Mouse (Mus musculus) limb, embryonic 13.5 days (tissue): ENCODE measurements around the gene Got2. TPM values are rescaled to one million over a fixed set of nuclear protein-coding genes. Genes with fewer than 3 reads are reported as not detected.
A peak's percentile ranks its signal among the peaks of the same experiment; 100 is the strongest.

Experiments used
- ATAC-seq: fragments of 200-750 bp; cut with Nextera tagmentation; 2 replicates; pipeline ENCODE4 v1.8.0; 2017; ENCODE audit warnings: low read depth, moderate number of reproducible peaks, moderate TSS enrichment; ENCODE audit not compliant: low FRiP score
- H3K27ac ChIP-seq: fragments of 300-500 bp; sonication (generic); 2 replicates; pipeline ENCODE4 v1.5.1; 2015; ENCODE audit warnings: inconsistent platforms, mild to moderate bottlenecking, moderate library complexity
- H3K27me3 ChIP-seq: fragments of 300-500 bp; sonication (generic); 2 replicates; pipeline ENCODE4 v1.6.1; 2015; ENCODE audit warnings: mild to moderate bottlenecking, inconsistent platforms
- H3K36me3 ChIP-seq: fragments of 300-500 bp; sonication (generic); 2 replicates; pipeline ENCODE4 v1.6.1; 2015; ENCODE audit warnings: inconsistent platforms, mild to moderate bottlenecking, moderate library complexity
- H3K4me1 ChIP-seq: fragments of 300-500 bp; sonication (generic); 2 replicates; pipeline ENCODE4 v1.6.1; 2015; ENCODE audit warnings: inconsistent platforms
- H3K4me2 ChIP-seq: fragments of 300-500 bp; sonication (generic); replicated peaks from 2 replicates; pipeline ENCODE4 v1.6.1; 2015; ENCODE audit warnings: inconsistent platforms, mild to moderate bottlenecking, moderate library complexity
- H3K4me3 ChIP-seq: fragments of 300-500 bp; sonication (generic); 2 replicates; pipeline ENCODE4 v1.5.1; 2015; ENCODE audit warnings: moderate library complexity, mild to moderate bottlenecking, inconsistent platforms
- H3K9ac ChIP-seq: fragments of 300-500 bp; sonication (generic); 2 replicates; pipeline ENCODE4 v1.6.1; 2015; ENCODE audit warnings: mild to moderate bottlenecking, inconsistent platforms
- H3K9me3 ChIP-seq: fragments of 300-500 bp; sonication (generic); 2 replicates; pipeline ENCODE4 v1.6.1; 2016; ENCODE audit warnings: inconsistent platforms
- WGBS: fragments of 180-500 bp; shearing (Covaris S2); methylation state at CpG from one replicate; pipeline ENCODE4 v1.1.7; 2015; 5-methylcytosine and 5-hydroxymethylcytosine counted together
- polyA plus RNA-seq: library from polyadenylated mRNA; unstranded; fragments of >200 nt; fragmentation: Nextera tagmentation; extraction: Ambion mirVana; gene quantifications from 2 replicates; pipeline ENCODE4 v1.2.1, GENCODE M21; 2015

Got2 gene
- polyA plus RNA-seq, result 163 and 169 TPM in 2 replicates

DNA sequence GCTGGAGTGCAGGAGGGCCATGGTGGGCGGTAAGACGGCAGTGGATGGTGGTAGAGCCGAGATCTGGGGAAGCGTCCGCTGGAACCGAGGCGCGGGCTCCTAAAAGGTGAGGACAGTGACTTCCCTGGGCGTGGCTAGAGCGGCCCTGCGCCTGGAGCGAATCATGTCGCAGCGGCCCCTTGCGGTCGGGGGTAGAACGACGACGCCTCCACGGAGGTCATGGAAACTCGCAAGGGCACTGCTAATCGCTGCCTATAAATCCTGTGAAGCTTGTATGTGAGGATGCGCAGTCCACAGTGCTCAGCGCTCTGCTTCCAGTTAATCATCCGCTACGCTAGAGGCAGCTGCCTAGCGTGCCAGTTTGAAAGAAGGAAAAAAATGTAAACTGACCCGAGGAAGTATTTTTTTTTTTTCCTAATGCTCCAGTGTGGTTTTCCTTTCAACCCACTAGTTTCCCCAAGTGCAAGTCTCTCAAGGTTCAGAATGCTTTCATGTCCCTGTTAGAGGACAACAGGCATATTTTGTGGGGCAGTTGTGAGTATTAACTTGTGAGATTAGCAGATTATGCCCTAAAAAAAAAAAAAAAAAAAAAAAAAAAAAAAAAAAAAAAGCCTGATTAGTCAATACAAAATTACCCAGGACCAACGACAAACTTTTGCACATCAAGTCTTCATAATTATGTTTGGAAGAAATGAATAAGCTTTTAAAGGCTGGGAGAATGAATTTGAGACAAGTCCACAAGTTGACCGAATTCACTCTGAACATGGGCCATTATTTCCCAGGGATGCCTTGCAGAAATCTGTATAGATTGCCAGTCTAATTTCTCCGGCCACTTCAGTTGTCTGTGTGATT, at the start of gene Got2:
Gene Got2 (minus strand): TSS at position 263 of the 852 bp plus-strand sequence.
- Histone ChIP-seq H3K4me1 (peaks cover 16% of the 10 kb centered on the region), H3K27ac (peak within 1 kb of the TSS; percentile 75), H3K9ac (peak within 1 kb of the TSS; percentile 76), H3K27me3 (no peaks in the 10 kb centered on the region), H3K9me3 (no peaks in the 10 kb centered on the region), H3K36me3 (no peaks in the 10 kb centered on the region), H3K4me2 (peak within 1 kb of the TSS; percentile 83), H3K4me3 (peak within 1 kb of the TSS; percentile 65)
- ATAC-seq, result peak; percentile 78
- WGBS, result 8% methylated on average over 31 of the region's 31 CpGs

DNA sequence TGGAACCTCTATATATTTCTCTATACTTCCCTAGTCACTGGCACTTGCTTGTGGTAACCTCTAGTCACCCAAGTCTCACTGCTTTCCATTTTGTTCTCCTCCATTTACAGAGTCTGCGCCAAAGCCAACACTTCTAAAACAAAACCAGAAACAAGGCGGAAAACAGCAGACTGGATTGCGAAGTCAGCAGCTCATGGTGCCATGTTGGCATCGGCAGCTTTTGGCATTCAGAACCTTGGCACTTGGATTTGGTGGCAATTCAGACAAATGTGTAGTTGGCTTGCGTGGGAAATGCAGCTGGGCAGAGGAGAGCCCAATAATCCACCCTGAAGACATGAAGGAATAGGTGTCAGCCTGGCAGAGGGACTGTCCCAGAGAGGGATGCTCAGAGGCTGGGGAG, 44.5 kb upstream of the Got2 start:
- Histone ChIP-seq H3K9me3 (no peaks in the 10 kb centered on the region), H3K27me3 (no peaks in the 10 kb centered on the region), H3K4me3 (no peak overlapping the region), H3K4me1 (no peaks in the 10 kb centered on the region), H3K9ac (no peak overlapping the region), H3K27ac (no peak overlapping the region), H3K4me2 (no peak overlapping the region), H3K36me3 (no peaks in the 10 kb centered on the region)
- 92% methylated on average over 5 of the region's 5 CpGs for WGBS
- ATAC-seq, result no peak

DNA sequence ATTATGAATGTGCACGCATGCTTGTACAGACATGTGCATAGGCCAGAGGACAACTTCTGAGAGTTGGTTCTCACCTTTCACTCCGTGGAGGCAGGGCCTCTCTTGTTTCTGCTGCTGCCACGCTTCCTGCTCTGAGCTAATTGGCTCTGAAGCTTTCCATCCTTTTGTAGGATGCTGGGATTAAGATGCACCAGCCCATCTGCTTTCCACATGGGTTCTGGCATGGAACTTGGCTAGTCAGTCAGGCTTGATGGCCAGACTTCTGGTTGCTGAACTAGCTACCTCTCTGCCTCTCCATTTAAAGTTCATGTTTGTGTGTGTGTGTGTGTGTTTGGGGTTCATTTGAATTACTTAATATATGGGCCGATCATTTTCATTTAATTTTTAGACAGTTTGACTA, 41.5 kb upstream of the Got2 start:
- Histone ChIP-seq H3K27ac (no peak overlapping the region), H3K4me3 (no peak overlapping the region), H3K36me3 (no peaks in the 10 kb centered on the region), H3K4me1 (no peaks in the 10 kb centered on the region), H3K27me3 (no peaks in the 10 kb centered on the region), H3K9ac (no peak overlapping the region), H3K4me2 (no peak overlapping the region), H3K9me3 (no peaks in the 10 kb centered on the region)
- 43% methylated on average over 4 of the region's 4 CpGs for WGBS
- no peak for ATAC-seq

DNA sequence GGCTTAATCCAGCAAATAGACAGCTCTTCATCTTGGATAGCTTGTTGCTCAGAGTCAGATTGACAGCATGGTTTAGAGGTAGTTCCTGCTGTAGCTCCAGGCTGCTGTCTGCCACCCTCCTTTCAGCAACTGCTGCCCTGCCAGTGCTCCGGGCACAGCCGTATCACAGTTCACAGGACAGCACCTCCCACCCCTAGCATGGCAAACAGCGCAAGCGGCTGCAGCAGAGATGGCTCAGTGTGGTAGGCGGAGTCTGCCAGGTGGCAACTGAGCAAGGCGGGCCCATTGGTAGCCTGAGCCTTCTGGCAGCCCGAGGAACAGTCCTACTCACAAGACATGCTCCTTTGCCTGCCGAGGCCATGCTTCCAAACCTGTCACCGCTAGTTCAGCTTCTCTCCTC, 27.8 kb upstream of the Got2 start:
- Histone ChIP-seq H3K9ac (peak overlapping the region; percentile 58), H3K4me2 (peak overlapping the region; percentile 66), H3K4me1 (peaks cover 6% of the 10 kb centered on the region; the same call in 1 of the 2 replicates), H3K27me3 (peaks cover 9% of the 10 kb centered on the region; the same call in 1 of the 2 replicates), H3K9me3 (no peaks in the 10 kb centered on the region), H3K36me3 (no peaks in the 10 kb centered on the region), H3K4me3 (peak overlapping the region; percentile 34), H3K27ac (no peak overlapping the region)
- 6% methylated on average over 9 of the region's 9 CpGs for WGBS
- ATAC-seq, result peak; percentile 57; the same call in 1 of the 2 replicates

GRCm38 (mm10) chr8:95914905-95915643, 26.7 kb upstream of the Got2 start:
- no peak overlapping the region for H3K9ac ChIP-seq
- no peak overlapping the region for H3K4me3 ChIP-seq
- H3K9me3 ChIP-seq, result no peaks in the 10 kb centered on the region
- H3K27ac ChIP-seq, result no peak overlapping the region
- peaks cover 6% of the 10 kb centered on the region; the same call in 1 of the 2 replicates for H3K4me1 ChIP-seq
- peaks cover 9% of the 10 kb centered on the region; the same call in 1 of the 2 replicates for H3K27me3 ChIP-seq
- WGBS, result 7% methylated on average over 7 of the region's 7 CpGs
- no peak overlapping the region for H3K4me2 ChIP-seq
- no peaks in the 10 kb centered on the region for H3K36me3 ChIP-seq
- peak; percentile 84 for ATAC-seq

DNA sequence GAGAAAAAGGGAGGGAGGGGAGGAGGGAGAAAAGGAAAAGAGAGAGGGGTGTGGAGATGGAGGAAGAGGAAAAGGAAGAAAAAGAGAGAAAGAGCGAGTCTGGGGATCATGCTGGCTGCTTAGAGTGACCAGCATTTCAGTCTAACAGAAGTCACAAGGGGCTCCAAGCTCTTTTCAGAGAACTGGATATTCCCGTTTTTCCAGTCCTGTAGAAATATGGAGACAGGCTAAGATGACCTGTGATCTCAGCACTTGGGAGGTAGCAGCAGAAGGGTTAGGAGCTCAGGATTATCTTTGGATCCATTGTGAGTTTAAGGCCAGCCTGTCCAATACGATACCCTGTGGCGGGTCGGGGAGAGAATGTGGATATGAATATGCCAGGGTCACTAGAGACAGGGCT, 22.9 kb upstream of the Got2 start:
- no peak for ATAC-seq
- H3K9me3 ChIP-seq, result no peaks in the 10 kb centered on the region
- H3K4me2 ChIP-seq, result no peak overlapping the region
- no peak overlapping the region for H3K4me3 ChIP-seq
- 80% methylated on average over 5 of the region's 5 CpGs for WGBS
- H3K4me1 ChIP-seq, result peaks cover 3% of the 10 kb centered on the region; the same call in 1 of the 2 replicates
- no peak overlapping the region for H3K27ac ChIP-seq
- no peak overlapping the region for H3K9ac ChIP-seq
- no peaks in the 10 kb centered on the region for H3K36me3 ChIP-seq
- peaks cover 6% of the 10 kb centered on the region; the same call in 1 of the 2 replicates for H3K27me3 ChIP-seq

DNA sequence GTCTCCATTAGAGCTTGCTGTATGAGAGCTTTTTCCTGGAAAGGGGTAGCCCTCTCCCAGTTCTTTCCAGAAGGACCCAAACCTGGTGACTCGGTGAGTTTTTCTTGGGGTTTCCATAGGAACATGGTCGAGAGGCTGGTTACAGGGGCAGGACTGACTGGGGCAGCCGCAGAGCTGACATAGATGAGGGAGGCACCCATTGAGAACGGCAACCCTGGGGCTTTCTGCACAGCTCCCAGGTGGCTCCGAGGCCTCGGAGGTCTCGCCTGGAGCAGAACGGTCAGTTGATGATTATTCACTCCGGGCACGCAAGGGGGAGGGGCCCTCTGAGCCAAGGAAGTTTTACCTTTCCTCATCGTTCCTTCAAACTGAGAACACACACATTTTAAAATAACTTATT, 19.5 kb upstream of the Got2 start:
- no peak overlapping the region for H3K9ac ChIP-seq
- H3K4me2 ChIP-seq, result no peak overlapping the region
- H3K36me3 ChIP-seq, result no peaks in the 10 kb centered on the region
- H3K9me3 ChIP-seq, result no peaks in the 10 kb centered on the region
- no peak overlapping the region for H3K4me3 ChIP-seq
- H3K27me3 ChIP-seq, result no peaks in the 10 kb centered on the region
- ATAC-seq, result no peak
- H3K4me1 ChIP-seq, result no peaks in the 10 kb centered on the region
- H3K27ac ChIP-seq, result no peak overlapping the region
- 83% methylated on average over 11 of the region's 11 CpGs for WGBS

DNA sequence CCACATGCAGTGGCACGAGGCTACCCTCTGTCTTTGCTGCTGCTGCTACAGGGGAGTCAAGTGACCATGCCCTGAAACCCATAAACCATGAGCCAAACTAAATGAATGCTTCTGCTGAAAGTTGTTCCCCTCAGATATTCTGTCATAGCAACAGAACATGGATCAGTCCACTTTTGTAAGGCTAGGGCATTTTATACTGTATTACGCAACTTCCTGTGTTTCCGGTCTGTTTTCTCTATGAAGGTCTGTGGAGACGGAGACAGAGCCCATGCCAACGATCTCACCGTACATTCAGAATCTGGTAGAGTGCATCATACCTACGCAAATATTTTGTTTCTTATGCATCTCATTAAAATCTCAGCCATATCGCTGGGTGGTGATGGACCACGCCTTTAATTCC, 18.4 kb upstream of the Got2 start:
- no peaks in the 10 kb centered on the region for H3K4me1 ChIP-seq
- H3K36me3 ChIP-seq, result no peaks in the 10 kb centered on the region
- 87% methylated on average over 9 of the region's 9 CpGs for WGBS
- H3K4me3 ChIP-seq, result no peak overlapping the region
- no peak overlapping the region for H3K27ac ChIP-seq
- no peak overlapping the region for H3K4me2 ChIP-seq
- H3K27me3 ChIP-seq, result no peaks in the 10 kb centered on the region
- H3K9me3 ChIP-seq, result no peaks in the 10 kb centered on the region
- ATAC-seq, result no peak
- H3K9ac ChIP-seq, result no peak overlapping the region

GRCm38 (mm10) chr8:95901864-95902263, 13.5 kb upstream of the Got2 start:
- H3K9ac ChIP-seq, result no peak overlapping the region
- H3K36me3 ChIP-seq, result no peaks in the 10 kb centered on the region
- no peaks in the 10 kb centered on the region for H3K4me1 ChIP-seq
- ATAC-seq, result no peak
- no peaks in the 10 kb centered on the region for H3K27me3 ChIP-seq
- H3K27ac ChIP-seq, result no peak overlapping the region
- H3K9me3 ChIP-seq, result no peaks in the 10 kb centered on the region
- H3K4me2 ChIP-seq, result no peak overlapping the region
- no peak overlapping the region for H3K4me3 ChIP-seq
- 54% methylated on average over 7 of the region's 7 CpGs for whole genome bisulfite sequencing

- Histone ChIP-seq H3K36me3 (no peaks in the 10 kb centered on the region), H3K4me3 (no peak overlapping the region), H3K27me3 (no peaks in the 10 kb centered on the region), H3K4me1 (no peaks in the 10 kb centered on the region), H3K9me3 (no peaks in the 10 kb centered on the region), H3K9ac (no peak overlapping the region), H3K4me2 (no peak overlapping the region), H3K27ac (no peak overlapping the region)
- 75% methylated on average over 5 of the region's 5 CpGs for WGBS
- ATAC-seq, result no peak
Observed at GRCm38 (mm10) chr8:95893701-95894100, 5.4 kb upstream of the Got2 start.

DNA sequence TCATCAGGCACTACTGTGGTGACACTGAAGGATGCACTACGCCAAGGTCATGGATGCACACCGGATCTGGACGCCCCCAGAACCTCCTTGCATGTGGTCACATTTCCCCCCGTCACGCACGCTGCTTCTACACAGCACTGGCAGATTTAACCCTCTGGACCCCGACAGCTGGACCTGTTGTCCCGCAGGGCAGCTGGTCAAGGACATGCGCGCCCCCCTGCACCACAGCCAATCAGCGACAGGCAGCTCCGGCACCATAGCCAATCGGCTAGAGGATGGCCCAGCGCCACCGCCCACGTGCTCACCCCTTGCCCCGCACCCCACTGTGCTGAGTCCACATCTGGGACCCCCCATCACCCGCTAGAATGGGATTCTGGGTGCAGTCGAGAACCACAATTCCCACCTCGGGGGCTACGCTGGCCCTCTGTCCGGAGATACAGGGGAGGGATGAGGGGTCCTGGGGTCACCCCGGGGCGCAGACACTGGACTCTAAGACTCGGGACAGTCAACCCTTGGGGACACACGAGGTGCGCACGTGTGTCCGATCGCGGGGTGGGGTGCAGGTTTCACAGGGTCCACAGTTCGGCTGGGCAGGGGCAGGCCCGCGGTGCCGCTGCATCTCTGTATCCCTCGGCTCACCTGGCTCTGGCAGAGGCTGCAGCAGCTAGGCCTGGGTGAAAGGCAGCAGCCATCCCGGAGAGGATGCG, 616 bp downstream of the Got2 start:
- H3K27me3 ChIP-seq, result no peaks in the 10 kb centered on the region
- H3K27ac ChIP-seq, result peak overlapping the region; percentile 75
- WGBS, result under 1% methylated on average over 38 of the region's 38 CpGs
- no peaks in the 10 kb centered on the region for H3K36me3 ChIP-seq
- ATAC-seq, result peak; percentile 93
- peaks cover 16% of the 10 kb centered on the region for H3K4me1 ChIP-seq
- peak overlapping the region; percentile 83 for H3K4me2 ChIP-seq
- H3K9ac ChIP-seq, result peak overlapping the region; percentile 76
- H3K4me3 ChIP-seq, result peak overlapping the region; percentile 65
- H3K9me3 ChIP-seq, result no peaks in the 10 kb centered on the region
